Mouse (Mus musculus) midbrain, embryonic 11.5 days (tissue): ENCODE measurements around the gene Samt1. TPM values are rescaled to one million over a fixed set of nuclear protein-coding genes. Genes with fewer than 3 reads are reported as not detected.
A peak's percentile ranks its signal among the peaks of the same experiment; 100 is the strongest.
"Not testable (repeated sequence)": the region's sequence is repeated elsewhere in the genome, so short reads cannot be mapped to it uniquely, and the experiment has no call there.

Experiments
- ATAC-seq: fragments of 200-750 bp; cut with Nextera tagmentation; 2 replicates; pipeline ENCODE4 v1.8.0; 2017; ENCODE audit warnings: moderate TSS enrichment, moderate library complexity; ENCODE audit not compliant: low FRiP score
- DNase-seq: peaks from one replicate; pipeline ENCODE4 v3.0.0; 2015; ENCODE audit warnings: low spot score; ENCODE audit errors: missing footprints
- H3K27ac ChIP-seq: fragments of 300-500 bp; sonication (generic); 2 replicates; pipeline ENCODE4 v1.5.1; 2014; ENCODE audit warnings: low read depth, low read length
- H3K27me3 ChIP-seq: fragments of 300-500 bp; sonication (generic); 2 replicates; pipeline ENCODE4 v1.6.1; 2014; ENCODE audit warnings: mild to moderate bottlenecking, low read length, moderate library complexity, mixed read lengths; ENCODE audit not compliant: control insufficient read depth, insufficient read depth
- H3K36me3 ChIP-seq: fragments of 300-500 bp; sonication (generic); 2 replicates; pipeline ENCODE4 v1.6.1; 2014; ENCODE audit warnings: mild to moderate bottlenecking, low read length, moderate library complexity, mixed read lengths; ENCODE audit not compliant: control insufficient read depth, insufficient read depth
- H3K4me1 ChIP-seq: fragments of 300-500 bp; sonication (generic); 2 replicates; pipeline ENCODE4 v1.6.1; 2014; ENCODE audit warnings: low read length; ENCODE audit not compliant: control insufficient read depth, insufficient read depth
- H3K4me2 ChIP-seq: fragments of 300-500 bp; sonication (generic); 2 replicates; pipeline ENCODE4 v1.6.1; 2014; ENCODE audit warnings: mild to moderate bottlenecking, moderate library complexity
- H3K4me3 ChIP-seq: fragments of 300-500 bp; sonication (generic); 2 replicates; pipeline ENCODE4 v1.5.1; 2014; ENCODE audit warnings: low read depth, low read length
- H3K9ac ChIP-seq: fragments of 300-500 bp; sonication (generic); 2 replicates; pipeline ENCODE4 v1.6.1; 2014; ENCODE audit warnings: low read length
- H3K9me3 ChIP-seq: fragments of 300-500 bp; sonication (generic); 2 replicates; pipeline ENCODE4 v1.6.1; 2016; ENCODE audit warnings: low read length; ENCODE audit not compliant: control insufficient read depth
- WGBS: fragments of 180-500 bp; shearing (Covaris S2); extraction: QIAGEN DNeasy Blood & Tissue Kit; methylation state at CpG from one replicate; pipeline ENCODE4 v1.1.7; 2014; 5-methylcytosine and 5-hydroxymethylcytosine counted together
- polyA plus RNA-seq: library from polyadenylated mRNA; unstranded; fragments of >200 nt; fragmentation: Nextera tagmentation; extraction: Ambion mirVana; gene quantifications from 2 replicates; pipeline ENCODE4 v1.2.1, GENCODE M21; 2014

Samt1 gene
- not detected in 2 replicates for polyA plus RNA-seq

DNA sequence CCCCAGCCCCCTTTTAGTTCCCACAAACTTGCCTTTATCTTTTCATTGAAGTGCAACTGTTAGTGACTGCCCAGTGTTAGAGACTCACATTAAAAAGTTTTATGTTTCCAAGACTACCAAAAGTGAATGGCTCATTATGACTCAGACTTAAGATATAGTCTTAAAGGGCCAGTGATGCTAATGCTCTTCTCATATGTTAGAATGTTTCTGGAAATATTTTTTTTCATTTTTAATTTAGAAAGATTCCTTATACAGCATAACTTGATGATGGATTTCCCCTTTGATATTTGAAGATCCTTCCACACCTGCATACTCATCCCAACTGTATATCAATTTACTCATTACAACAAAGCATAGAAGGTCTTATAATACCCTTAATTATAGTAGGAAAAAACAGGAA lies at the start of gene Samt1:
Gene Samt1 (minus strand): TSS at position 101 of the 400 bp plus-strand sequence.
- not testable (repeated sequence) for H3K9ac ChIP-seq, H3K4me3 ChIP-seq, DNase-seq, ATAC-seq, H3K4me1 ChIP-seq, H3K36me3 ChIP-seq, H3K9me3 ChIP-seq, H3K27ac ChIP-seq, H3K4me2 ChIP-seq, H3K27me3 ChIP-seq

DNA sequence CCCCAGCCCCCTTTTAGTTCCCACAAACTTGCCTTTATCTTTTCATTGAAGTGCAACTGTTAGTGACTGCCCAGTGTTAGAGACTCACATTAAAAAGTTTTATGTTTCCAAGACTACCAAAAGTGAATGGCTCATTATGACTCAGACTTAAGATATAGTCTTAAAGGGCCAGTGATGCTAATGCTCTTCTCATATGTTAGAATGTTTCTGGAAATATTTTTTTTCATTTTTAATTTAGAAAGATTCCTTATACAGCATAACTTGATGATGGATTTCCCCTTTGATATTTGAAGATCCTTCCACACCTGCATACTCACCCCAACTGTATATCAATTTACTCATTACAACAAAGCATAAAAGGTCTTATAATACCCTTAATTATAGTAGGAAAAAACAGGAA lies 42.5 kb upstream of the Samt1 start, which contains the start of gene Gm10057:
Gene Gm10057 (minus strand): TSS at position 101 of the 400 bp plus-strand sequence.
- not testable (repeated sequence) for H3K36me3 ChIP-seq, DNase-seq, H3K27ac ChIP-seq, H3K4me2 ChIP-seq, ATAC-seq, H3K9ac ChIP-seq, H3K4me3 ChIP-seq, H3K9me3 ChIP-seq, H3K27me3 ChIP-seq, H3K4me1 ChIP-seq

DNA sequence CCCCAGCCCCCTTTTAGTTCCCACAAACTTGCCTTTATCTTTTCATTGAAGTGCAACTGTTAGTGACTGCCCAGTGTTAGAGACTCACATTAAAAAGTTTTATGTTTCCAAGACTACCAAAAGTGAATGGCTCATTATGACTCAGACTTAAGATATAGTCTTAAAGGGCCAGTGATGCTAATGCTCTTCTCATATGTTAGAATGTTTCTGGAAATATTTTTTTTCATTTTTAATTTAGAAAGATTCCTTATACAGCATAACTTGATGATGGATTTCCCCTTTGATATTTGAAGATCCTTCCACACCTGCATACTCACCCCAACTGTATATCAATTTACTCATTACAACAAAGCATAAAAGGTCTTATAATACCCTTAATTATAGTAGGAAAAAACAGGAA lies 21.3 kb upstream of the Samt1 start, which contains the start of gene 4921511M17Rik:
Gene 4921511M17Rik (minus strand): TSS at position 101 of the 400 bp plus-strand sequence.
- not testable (repeated sequence) for H3K27ac ChIP-seq, ATAC-seq

DNA sequence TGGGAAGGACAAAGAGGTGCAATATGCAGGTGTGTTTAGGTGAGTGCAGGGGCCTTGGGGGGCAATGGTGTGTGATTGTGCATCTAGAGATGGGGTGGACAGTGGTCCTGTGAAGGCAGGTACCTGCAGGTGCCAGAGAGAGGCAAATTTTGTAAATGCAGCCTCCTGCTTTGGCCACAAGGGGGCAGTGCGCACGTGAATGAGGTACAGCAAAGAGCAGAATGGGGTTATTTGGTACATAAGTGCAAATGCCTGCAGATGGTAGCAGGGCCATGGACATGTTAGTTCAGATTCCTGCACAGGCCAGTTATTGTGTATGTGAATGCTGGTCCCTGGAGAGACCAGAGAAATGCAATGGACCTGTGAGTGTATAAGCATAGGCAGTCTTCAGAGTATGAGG lies 35.5 kb downstream of the Samt1 start:
- WGBS, result no CpG with 5 or more reads among the region's 2 CpGs
- not testable (repeated sequence) for H3K9ac ChIP-seq, H3K4me2 ChIP-seq, H3K27ac ChIP-seq, H3K4me1 ChIP-seq, H3K4me3 ChIP-seq, H3K27me3 ChIP-seq, DNase-seq, H3K9me3 ChIP-seq, H3K36me3 ChIP-seq
- 0 out of 2 replicates have a peak, but pooled peaks have one; percentile 10 for ATAC-seq

More for the DNA sequence above, 21.3 kb upstream of the Samt1 start, which contains the start of gene 4921511M17Rik:
- not testable (repeated sequence) for H3K9ac ChIP-seq, DNase-seq, H3K4me3 ChIP-seq, H3K4me1 ChIP-seq, H3K36me3 ChIP-seq, H3K27me3 ChIP-seq, H3K4me2 ChIP-seq, H3K9me3 ChIP-seq

DNA sequence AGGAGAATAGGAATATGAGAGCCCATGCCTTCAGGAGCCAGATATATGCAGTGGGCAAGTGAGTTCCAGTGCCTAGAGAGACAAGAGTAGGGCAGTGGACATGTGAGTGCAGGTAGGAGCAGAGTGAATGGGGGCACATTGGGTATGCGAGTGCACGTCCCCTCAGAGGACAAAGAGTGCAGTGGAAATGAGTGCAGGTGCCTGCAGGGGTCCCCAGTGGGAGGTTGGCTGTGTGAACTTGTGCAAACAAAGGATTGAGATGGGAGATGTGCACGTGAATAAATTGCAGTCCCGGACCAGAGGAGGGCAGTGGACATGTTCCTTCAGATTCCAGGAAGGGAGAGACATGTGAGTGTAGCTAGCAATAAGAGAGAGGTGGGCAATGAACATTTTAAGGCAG lies 36.0 kb downstream of the Samt1 start:
- H3K36me3 ChIP-seq, H3K27me3 ChIP-seq, H3K9me3 ChIP-seq, ATAC-seq, H3K9ac ChIP-seq, H3K27ac ChIP-seq, DNase-seq, H3K4me1 ChIP-seq, H3K4me2 ChIP-seq, H3K4me3 ChIP-seq: not testable (repeated sequence)
- WGBS, result 22% methylated on average over 4 of the region's 4 CpGs

DNA sequence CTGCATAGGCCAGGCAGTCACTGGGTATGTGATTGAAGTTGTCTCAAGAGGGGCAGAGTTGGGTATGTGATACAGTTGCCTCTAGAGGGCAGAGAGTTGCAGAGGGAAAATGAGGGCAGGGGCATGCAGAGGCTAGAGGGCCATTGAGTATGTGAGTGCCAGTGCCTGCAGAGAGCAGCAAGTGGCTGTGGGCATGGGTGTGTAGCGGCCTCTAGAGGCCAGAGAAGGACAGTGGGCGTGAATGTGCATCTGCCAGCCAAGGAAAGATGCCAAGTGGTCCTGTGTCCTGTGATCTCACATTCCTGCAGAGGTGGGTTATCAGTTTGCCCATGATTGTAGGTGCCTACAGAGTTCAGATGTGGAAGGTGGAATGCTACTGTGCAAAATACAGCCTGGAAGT lies 38.0 kb downstream of the Samt1 start:
- Histone ChIP-seq H3K27me3 (no peaks in the 10 kb centered on the region), H3K4me1 (no peaks in the 10 kb centered on the region), H3K4me3 (no peak overlapping the region), H3K9ac (no peak overlapping the region), H3K27ac (no peak overlapping the region), H3K9me3 (no peaks in the 10 kb centered on the region), H3K4me2 (no peak overlapping the region), H3K36me3 (no peaks in the 10 kb centered on the region)
- ATAC-seq (no peak; the same call in 1 of the 2 replicates), DNase-seq (no peak)
- 16% methylated on average over 2 of the region's 2 CpGs for WGBS

DNA sequence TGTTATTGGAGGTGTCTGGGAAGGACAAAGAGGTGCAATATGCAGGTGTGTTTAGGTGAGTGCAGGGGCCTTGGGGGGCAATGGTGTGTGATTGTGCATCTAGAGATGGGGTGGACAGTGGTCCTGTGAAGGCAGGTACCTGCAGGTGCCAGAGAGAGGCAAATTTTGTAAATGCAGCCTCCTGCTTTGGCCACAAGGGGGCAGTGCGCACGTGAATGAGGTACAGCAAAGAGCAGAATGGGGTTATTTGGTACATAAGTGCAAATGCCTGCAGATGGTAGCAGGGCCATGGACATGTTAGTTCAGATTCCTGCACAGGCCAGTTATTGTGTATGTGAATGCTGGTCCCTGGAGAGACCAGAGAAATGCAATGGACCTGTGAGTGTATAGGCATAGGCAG lies 59.6 kb downstream of the Samt1 start:
- no CpG with 5 or more reads among the region's 2 CpGs for WGBS

More for the DNA sequence above, 59.6 kb downstream of the Samt1 start:
- H3K9me3 ChIP-seq, H3K4me3 ChIP-seq, H3K27ac ChIP-seq, H3K4me2 ChIP-seq, H3K36me3 ChIP-seq, H3K9ac ChIP-seq, H3K27me3 ChIP-seq, DNase-seq, H3K4me1 ChIP-seq: not testable (repeated sequence)
- peak; percentile 47 for ATAC-seq

Other genes with a start within 250 kb of the Samt1 start
- 10.6 and 11.9 TPM in 2 replicates for gene Spin2c, start 180.4 kb downstream of the Samt1 start, polyA plus RNA-seq
- gene 4921511M17Rik, start 21.2 kb upstream of the Samt1 start, polyA plus RNA-seq, result not detected in 2 replicates
- not detected in 2 replicates for gene Gm10057, start 42.4 kb upstream of the Samt1 start, polyA plus RNA-seq
- not detected in 2 replicates for gene Gm15140, start 108.0 kb upstream of the Samt1 start, polyA plus RNA-seq